Mouse (Mus musculus) stomach, postnatal 0 days (tissue): Measurements from ENCODE around the gene Ankrd12.

ENCODE experiments used
- CTCF ChIP-seq: IDR thresholded peaks from 2 replicates; pipeline ENCODE4 v1.5.1; 2016; ENCODE audit warnings: antibody characterized with exemption, low read depth, mild to moderate bottlenecking, moderate library complexity
- EP300 ChIP-seq: optimal IDR thresholded peaks from 2 replicates; pipeline ENCODE3; 2016; ENCODE audit warnings: antibody characterized with exemption

- TF ChIP-seq CTCF (no peak), EP300 (no peak)
Measured at GRCm38 (mm10) chr17:65950183-65950582, 126.7 kb downstream of the Ankrd12 start.
